Mouse (Mus musculus) spleen, postnatal 0 days (tissue): ENCODE results near the gene Gria1. TPM values are rescaled to one million over a fixed set of nuclear protein-coding genes. Genes with fewer than 3 reads are reported as not detected.

Experiments
- polyA plus RNA-seq: library from polyadenylated mRNA; unstranded; fragments of >200 nt; fragmentation: Nextera tagmentation; extraction: Ambion mirVana; gene quantifications from 2 replicates; pipeline ENCODE4 v1.2.1, GENCODE M21; 2015

The Gria1 gene
- 0.06 and 0.25 TPM in 2 replicates for polyA plus RNA-seq

GRCm38 (mm10) chr11:57011024-57011690 is at the start of gene Gria1:
Gria1 (plus strand) TSS chr11:57011387.

